9 mouse cellular contexts compared by ENCODE assay signal in genomic region chr2:148627011-148627471, GRCm38 (mm10). TPM values are rescaled to one million over a fixed set of nuclear protein-coding genes. Genes with fewer than 3 reads are reported as not detected.
DNase-seq lines count a peak whose midpoint lies in the region; ATAC-seq and TF ChIP-seq lines count a peak whose summit lies in the region.
"Had no signal": no experiment of that assay in that cellular context is flagged by ENCODE, and none has a peak within 500 bp of the region (broad histone marks: within the 10 kb centered on the region; RNA-seq: fewer than 3 reads in every experiment).

No protein-coding gene starts in this region.

- H3K9me3 ChIP-seq in lung, postnatal 0 days (ENCODE audit: low read length), result no peaks in the 10 kb centered on the region
- no peaks in the 10 kb centered on the region for H3K9me3 ChIP-seq in liver, embryonic 11.5 days (ENCODE audit: control insufficient read depth, low read length)
- H3K9me3 ChIP-seq: limb, embryonic 15.5 days had no signal

- no peak overlapping the region for H3K4me2 ChIP-seq in lung, postnatal 0 days (replicated peaks; ENCODE audit: low read depth, low read length)
- H3K4me2 ChIP-seq in liver, embryonic 11.5 days, result no peak overlapping the region
- H3K4me2 ChIP-seq: limb, embryonic 15.5 days had no signal

- TF ChIP-seq POLR2A in cerebellum, adult 2 months (IDR thresholded peaks at IDR 0.05; ENCODE audit: borderline replicate concordance, insufficient read depth, low read length), result no peak

- no peaks in the 10 kb centered on the region for H3K4me1 ChIP-seq in lung, postnatal 0 days (ENCODE audit: insufficient read depth, low read depth, low read length)
- H3K4me1 ChIP-seq in cerebellum, adult 2 months (ENCODE audit: control insufficient read depth, insufficient read depth, low read length), result no peaks in the 10 kb centered on the region
- H3K4me1 ChIP-seq in liver, embryonic 11.5 days (replicated peaks; ENCODE audit: control insufficient read depth, insufficient read depth, low read length), result no peaks in the 10 kb centered on the region
- H3K4me1 ChIP-seq: limb, embryonic 15.5 days had no signal

- DNase-seq in lung, adult 18-20 months, result peak; percentile 36 to 50
- no peak for DNase-seq in lung, postnatal 0 days (ENCODE audit: low spot score)
- peak; percentile 70 for DNase-seq in fibroblast of lung, adult 2 months (ENCODE audit: low read depth)
- peak; percentile 57 to 69 for DNase-seq in heart, postnatal 14 days
- DNase-seq in lung, postnatal 4 days, result peak; percentile 25 to 64
- DNase-seq in layer of hippocampus, adult 9-11 months, result no peak
- no peak for DNase-seq in cerebellum, adult 2 months
- DNase-seq in liver, embryonic 11.5 days (ENCODE audit: low spot score), result no peak

- no peak overlapping the region for H3K9ac ChIP-seq in lung, postnatal 0 days (replicated peaks; ENCODE audit: low read depth)
- H3K9ac ChIP-seq in liver, embryonic 11.5 days (ENCODE audit: low read depth, low read length), result no peak overlapping the region
- H3K9ac ChIP-seq: limb, embryonic 15.5 days had no signal

- H3K27ac ChIP-seq in lung, postnatal 0 days (ENCODE audit: low read length), result no peak overlapping the region
- no peak overlapping the region for H3K27ac ChIP-seq in cerebellum, adult 2 months (ENCODE audit: insufficient read depth, low read length)
- no peak overlapping the region for H3K27ac ChIP-seq in liver, embryonic 11.5 days (ENCODE audit: low read depth, low read length)
- H3K27ac ChIP-seq: limb, embryonic 15.5 days had no signal

- no peak for TF ChIP-seq EP300 in lung, postnatal 0 days (IDR thresholded peaks at IDR 0.05)

- WGBS in lung, postnatal 0 days, result 36% methylated on average over 3 of the region's 3 CpGs
- WGBS in cerebellum, adult 2 months, result 1% methylated on average over 3 of the region's 3 CpGs
- WGBS in liver, embryonic 11.5 days, result 73% methylated on average over 3 of the region's 3 CpGs

- H3K27me3 ChIP-seq in lung, postnatal 0 days (replicated peaks; ENCODE audit: insufficient read depth, low read length), result no peaks in the 10 kb centered on the region
- no peaks in the 10 kb centered on the region for H3K27me3 ChIP-seq in cerebellum, adult 2 months (ENCODE audit: control insufficient read depth, insufficient read depth, low read length)
- no peaks in the 10 kb centered on the region for H3K27me3 ChIP-seq in liver, embryonic 11.5 days (replicated peaks; ENCODE audit: control insufficient read depth, insufficient read depth, low read length)
- H3K27me3 ChIP-seq: limb, embryonic 15.5 days had no signal

- intact Hi-C loops in heart, postnatal 14 days (cut with DNase I), result no loop called here

- TF ChIP-seq CTCF in lung, postnatal 0 days (IDR thresholded peaks at IDR 0.05), result no peak
- TF ChIP-seq CTCF in cerebellum, adult 2 months (IDR thresholded peaks at IDR 0.05; ENCODE audit: borderline replicate concordance, insufficient read depth, low read depth, low read length), result no peak

- ATAC-seq in lung, postnatal 0 days, result no peak
- ATAC-seq in liver, embryonic 11.5 days (replicated peaks; ENCODE audit: low FRiP score), result no peak

- H3K4me3 ChIP-seq in lung, postnatal 0 days (ENCODE audit: low read depth, low read length), result no peak overlapping the region
- no peak overlapping the region for H3K4me3 ChIP-seq in cerebellum, adult 2 months (replicated peaks; ENCODE audit: insufficient read depth, low read depth, low read length)
- H3K4me3 ChIP-seq in liver, embryonic 11.5 days (ENCODE audit: low read depth, low read length), result no peak overlapping the region
- H3K4me3 ChIP-seq: limb, embryonic 15.5 days had no signal

- no peaks in the 10 kb centered on the region for H3K36me3 ChIP-seq in lung, postnatal 0 days (ENCODE audit: insufficient read depth, low read length)
- no peaks in the 10 kb centered on the region for H3K36me3 ChIP-seq in liver, embryonic 11.5 days (ENCODE audit: control insufficient read depth, insufficient read depth, low read length)
- H3K36me3 ChIP-seq: limb, embryonic 15.5 days had no signal

RNA-seq across cellular contexts. Expression of gene Nxt1, which starts 45.4 kb away (rescaled TPM):
- polyA plus RNA-seq in lung, postnatal 0 days (2015; fragmentation: Nextera tagmentation; extraction: Ambion mirVana), result 46.2 and 46.4 TPM in 2 replicates
- total RNA-seq in heart, postnatal 14 days (2021), result 1 to 10 TPM; 6.5 to 7.7 TPM
- 26.8 and 27.8 TPM in 2 replicates for polyA plus RNA-seq in cerebellum, adult 2 months (2012; rRNA removed)
- polyA plus RNA-seq in liver, embryonic 11.5 days (2014; fragmentation: Nextera tagmentation; extraction: Ambion mirVana), result 104 and 108 TPM in 2 replicates

RNA-seq across cellular contexts. Expression of gene Gzf1, which starts 53.8 kb away (rescaled TPM):
- polyA plus RNA-seq in lung, postnatal 0 days (2015; fragmentation: Nextera tagmentation; extraction: Ambion mirVana), result 21.3 and 23.7 TPM in 2 replicates
- 10 to 100 TPM; 20.6 to 21.3 TPM for total RNA-seq in heart, postnatal 14 days (2021)
- 17.8 and 18.7 TPM in 2 replicates for polyA plus RNA-seq in cerebellum, adult 2 months (2012; rRNA removed)
- polyA plus RNA-seq in liver, embryonic 11.5 days (2014; fragmentation: Nextera tagmentation; extraction: Ambion mirVana), result 16.7 and 18.4 TPM in 2 replicates

Comparison
In these comparisons a context has a peak if more than half of its experiments do, and no peak if none do; other contexts are left out.
1. DNase-seq: peak in lung, adult 18-20 months (2 of 2), fibroblast of lung, adult 2 months (single experiment), heart, postnatal 14 days (2 of 2) and lung, postnatal 4 days (2 of 2); none in lung, postnatal 0 days (single experiment), layer of hippocampus, adult 9-11 months (single experiment), cerebellum, adult 2 months (0 of 2) and liver, embryonic 11.5 days (single experiment).